Mouse (Mus musculus) spleen, adult 10 weeks (tissue): ENCODE results near the gene Clec4d. TPM values are rescaled to one million over a fixed set of nuclear protein-coding genes. Genes with fewer than 3 reads are reported as not detected.

ENCODE experiments used
- polyA plus RNA-seq: library from polyadenylated mRNA; stranded (reverse); fragments of 350-450 nt; fragmentation: Illumina TruSeq; extraction: RNeasy Lipid Tissue Mini Kit (QIAGEN cat#74804); gene quantifications from one replicate; pipeline ENCODE4 v1.2.3, GENCODE M21; 2015; ENCODE audit warnings: low replicate concordance; ENCODE audit not compliant: insufficient read depth

The Clec4d gene
- 14.2 TPM for polyA plus RNA-seq

GRCm38 (mm10) chr6:123261555-123262161 lies at the start of gene Clec4d:
TSS of gene Clec4d (plus strand) at chr6:123262111.

GRCm38 (mm10) chr6:123229644-123230043 lies 32.3 kb upstream of the Clec4d start, which contains the start of gene Clec4n:
TSS of gene Clec4n (plus strand) at chr6:123229843.

GRCm38 (mm10) chr6:123289753-123290152 lies 27.8 kb downstream of the Clec4d start, which contains the start of gene Clec4e:
TSS of gene Clec4e (minus strand) at chr6:123289870.

GRCm38 (mm10) chr6:123308033-123308432 lies 46.1 kb downstream of the Clec4d start, which contains the start of gene Vmn2r19:
TSS of gene Vmn2r19 (plus strand) at chr6:123308333.

Other genes starting within 250 kb of the Clec4d start
- 11.5 TPM for gene Clec4b1, start 212.1 kb upstream of the Clec4d start, polyA plus RNA-seq
- gene Clec4a2, start 155.7 kb upstream of the Clec4d start, polyA plus RNA-seq, result 42.8 TPM
- gene Clec4b2, start 89.2 kb upstream of the Clec4d start, polyA plus RNA-seq, result 3.2 TPM
- gene Clec4n, start 32.3 kb upstream of the Clec4d start, polyA plus RNA-seq, result 145 TPM
- 4.0 TPM for gene Clec4e, start 27.8 kb downstream of the Clec4d start, polyA plus RNA-seq
- not detected for gene Vmn2r19, start 46.2 kb downstream of the Clec4d start, polyA plus RNA-seq
- gene Vmn2r20, start 156.0 kb downstream of the Clec4d start, polyA plus RNA-seq, result not detected